Mouse (Mus musculus): ENCODE measurements around the gene Olfr433. TPM values are rescaled to one million over a fixed set of nuclear protein-coding genes. Genes with fewer than 3 reads are reported as not detected.
"Not testable (repeated sequence)": the region's sequence is repeated elsewhere in the genome, so short reads cannot be mapped to it uniquely, and the experiment has no call there.

Olfr433 gene
- polyA plus RNA-seq, 1 experiment from 2014 or later = 0.07 TPM

DNA sequence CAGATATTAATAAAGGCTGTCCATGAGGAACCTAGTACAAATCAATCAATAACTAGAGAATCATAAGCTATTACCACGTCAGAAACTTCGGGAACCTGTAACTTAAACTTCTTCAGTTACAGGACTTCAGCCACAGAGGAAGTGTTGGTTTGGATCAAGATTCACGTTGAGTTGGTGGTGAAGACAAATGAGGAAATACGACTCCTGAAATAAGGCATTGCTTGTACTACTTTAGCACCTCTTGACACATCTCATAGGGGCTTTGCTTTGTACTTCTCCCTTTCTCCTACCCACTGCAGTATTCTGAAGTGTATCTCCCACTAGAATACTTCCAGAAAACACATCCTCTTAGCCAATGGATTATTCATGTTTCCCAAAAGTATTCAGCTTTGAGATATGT lies 8.9 kb downstream of the Olfr433 start:
- DNase-seq; H3K4me3 ChIP-seq (replicated peaks); H3K9ac ChIP-seq; H3K36me3 ChIP-seq; ATAC-seq (ENCODE audit: low read depth); H3K9me3 ChIP-seq (replicated peaks); H3K4me1 ChIP-seq (replicated peaks); H3K4me2 ChIP-seq; H3K27me3 ChIP-seq; H3K27ac ChIP-seq: not testable (repeated sequence)
- WGBS (ENCODE audit: insufficient replicate concordance) = 16% methylated on average over 4 of the region's 4 CpGs

DNA sequence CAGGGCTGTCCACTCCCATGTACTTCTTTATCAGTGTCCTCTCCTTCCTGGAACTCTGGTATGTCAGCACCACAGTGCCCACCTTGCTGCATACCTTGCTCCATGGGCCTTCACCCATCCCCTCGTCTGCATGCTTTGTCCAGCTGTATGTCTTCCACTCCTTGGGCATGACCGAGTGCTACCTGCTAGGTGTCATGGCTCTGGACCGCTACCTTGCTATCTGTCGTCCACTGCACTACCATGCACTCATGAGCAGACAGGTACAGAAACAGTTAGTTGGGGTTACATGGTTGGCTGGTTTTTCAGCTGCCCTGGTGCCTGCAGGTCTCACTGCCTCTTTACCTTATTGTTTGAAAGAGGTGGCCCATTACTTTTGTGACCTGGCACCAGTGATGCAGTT lies 10.0 kb downstream of the Olfr433 start:
- 68% methylated on average over 4 of the region's 4 CpGs for WGBS (ENCODE audit: insufficient replicate concordance)

DNA sequence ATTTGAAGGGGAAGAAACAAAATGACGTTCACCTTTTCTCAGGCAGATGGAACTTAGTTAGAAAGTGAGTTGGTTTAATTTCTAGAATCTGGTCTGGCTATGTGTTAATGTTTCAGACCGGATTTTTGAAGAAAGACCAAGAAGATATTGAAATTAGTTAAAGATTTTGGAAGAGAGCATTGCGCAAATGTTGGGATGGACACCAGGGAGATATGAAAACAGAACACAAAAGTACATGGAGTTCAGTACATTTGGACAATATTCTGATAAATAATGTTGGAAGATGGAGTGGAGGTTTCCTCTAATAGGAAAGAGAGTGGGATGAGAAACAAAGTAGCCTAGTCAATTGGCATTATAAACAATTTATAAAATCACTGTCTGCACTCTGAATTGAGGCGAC lies 11.0 kb downstream of the Olfr433 start:
- H3K4me3 ChIP-seq (replicated peaks) = no peak overlapping the region
- no peaks in the 10 kb centered on the region for H3K27me3 ChIP-seq
- H3K36me3 ChIP-seq = no peaks in the 10 kb centered on the region
- no peak overlapping the region for H3K27ac ChIP-seq
- H3K4me1 ChIP-seq (replicated peaks) = no peaks in the 10 kb centered on the region
- WGBS (ENCODE audit: insufficient replicate concordance) = 62% methylated on average over 4 of the region's 4 CpGs
- ATAC-seq (ENCODE audit: low read depth) = no peak
- H3K4me2 ChIP-seq = no peak overlapping the region
- DNase-seq = no peak
- H3K9me3 ChIP-seq (replicated peaks) = no peaks in the 10 kb centered on the region
- no peak overlapping the region for H3K9ac ChIP-seq

More for the DNA sequence above, 10.0 kb downstream of the Olfr433 start:
- Histone ChIP-seq H3K27me3 (no peaks in the 10 kb centered on the region), H3K4me3 (replicated peaks) (no peak overlapping the region), H3K4me2 (no peak overlapping the region), H3K9ac (no peak overlapping the region), H3K9me3 (replicated peaks) (no peaks in the 10 kb centered on the region), H3K4me1 (replicated peaks) (no peaks in the 10 kb centered on the region), H3K27ac (no peak overlapping the region), H3K36me3 (no peaks in the 10 kb centered on the region)
- DNase-seq (no peak), ATAC-seq (ENCODE audit: low read depth) (no peak)

DNA sequence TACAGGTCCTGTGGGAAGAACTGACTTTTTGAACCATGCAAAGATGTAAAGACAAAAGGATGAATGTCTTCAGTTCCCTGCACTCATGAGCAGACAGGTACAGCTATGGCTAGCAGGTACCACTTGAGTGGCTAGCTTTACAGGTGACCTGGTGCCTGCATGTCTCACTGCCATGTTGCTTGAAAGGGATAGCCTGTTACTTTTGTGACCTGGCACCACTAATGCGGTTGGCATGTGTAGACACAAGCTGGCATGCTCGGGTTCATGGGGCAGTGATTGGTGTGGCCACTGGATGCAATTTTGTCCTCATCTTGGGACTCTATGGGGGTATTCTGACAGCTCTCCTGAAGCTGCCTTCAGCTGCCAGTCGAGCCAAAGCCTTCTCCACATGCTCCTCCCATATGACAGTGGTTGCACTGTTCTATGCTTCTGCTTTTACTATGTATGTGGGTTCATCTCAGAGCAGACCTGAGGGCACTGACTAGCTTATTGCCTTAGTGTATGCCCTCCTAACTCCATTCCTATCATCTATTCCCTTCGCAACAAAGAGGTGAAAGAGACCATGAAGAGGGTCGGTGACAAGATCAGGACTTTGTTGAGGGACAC lies 11.5 kb downstream of the Olfr433 start:
- no peaks in the 10 kb centered on the region for H3K27me3 ChIP-seq
- no peak overlapping the region for H3K9ac ChIP-seq
- no peaks in the 10 kb centered on the region for H3K4me1 ChIP-seq (replicated peaks)
- no peaks in the 10 kb centered on the region for H3K9me3 ChIP-seq (replicated peaks)
- DNase-seq (no peak), ATAC-seq (ENCODE audit: low read depth) (no peak)
- H3K4me3 ChIP-seq (replicated peaks) = no peak overlapping the region
- H3K36me3 ChIP-seq = no peaks in the 10 kb centered on the region
- WGBS (ENCODE audit: insufficient replicate concordance) = 52% methylated on average over 5 of the region's 5 CpGs
- no peak overlapping the region for H3K4me2 ChIP-seq
- no peak overlapping the region for H3K27ac ChIP-seq

DNA sequence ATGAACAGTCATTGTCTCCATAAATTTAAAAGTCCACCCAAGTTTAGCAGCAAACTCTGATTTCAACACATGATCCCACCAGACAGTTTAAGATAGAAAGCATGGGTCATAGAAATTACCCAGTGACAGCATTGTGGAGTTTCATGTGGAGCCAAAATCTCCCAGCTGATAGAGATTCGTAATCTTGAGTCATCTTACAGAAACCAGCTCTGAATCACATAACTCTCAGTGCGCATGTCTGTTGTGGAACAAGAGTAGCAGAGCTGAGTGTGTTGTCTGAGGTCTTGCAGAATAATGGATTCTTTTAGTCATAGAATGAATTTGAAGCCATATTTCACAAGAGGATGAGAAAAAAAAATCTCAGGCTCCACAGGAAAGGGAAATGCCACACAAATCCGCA lies 12.5 kb downstream of the Olfr433 start:
- no peak for DNase-seq
- no peaks in the 10 kb centered on the region for H3K4me1 ChIP-seq (replicated peaks)
- no peaks in the 10 kb centered on the region for H3K27me3 ChIP-seq
- no peak overlapping the region for H3K27ac ChIP-seq
- H3K4me3 ChIP-seq (replicated peaks) = no peak overlapping the region
- H3K36me3 ChIP-seq = no peaks in the 10 kb centered on the region
- H3K9me3 ChIP-seq (replicated peaks) = no peaks in the 10 kb centered on the region
- no peak overlapping the region for H3K4me2 ChIP-seq
- no peak for ATAC-seq (ENCODE audit: low read depth)
- WGBS (ENCODE audit: insufficient replicate concordance) = 60% methylated on average over 3 of the region's 3 CpGs
- no peak overlapping the region for H3K9ac ChIP-seq

DNA sequence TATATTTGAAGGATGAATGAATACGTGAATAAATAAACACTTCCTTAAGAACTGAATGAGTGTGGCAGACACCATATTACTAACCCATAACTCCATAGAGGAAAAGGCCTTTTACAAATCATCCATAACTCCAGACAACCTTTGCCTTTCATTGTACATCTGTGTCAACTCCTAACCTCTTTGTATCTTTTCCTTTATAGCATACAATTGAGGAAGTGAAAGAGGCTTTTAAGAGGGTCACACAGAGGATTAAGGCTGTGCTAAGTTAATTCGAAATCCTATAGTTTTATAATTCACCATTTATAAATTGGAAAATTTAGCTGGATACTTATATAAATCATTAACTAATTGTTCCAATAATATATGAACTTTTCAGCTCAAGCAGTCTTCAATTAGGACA lies 14.7 kb downstream of the Olfr433 start:
- Histone ChIP-seq H3K27ac (no peak overlapping the region), H3K4me3 (replicated peaks) (no peak overlapping the region), H3K4me2 (no peak overlapping the region), H3K36me3 (no peaks in the 10 kb centered on the region), H3K4me1 (replicated peaks) (no peaks in the 10 kb centered on the region), H3K27me3 (no peaks in the 10 kb centered on the region), H3K9me3 (replicated peaks) (no peaks in the 10 kb centered on the region), H3K9ac (no peak overlapping the region)
- DNase-seq = no peak
- ATAC-seq (ENCODE audit: low read depth) = no peak
- 50% methylated on average over 2 of the region's 2 CpGs for WGBS (ENCODE audit: insufficient replicate concordance)

DNA sequence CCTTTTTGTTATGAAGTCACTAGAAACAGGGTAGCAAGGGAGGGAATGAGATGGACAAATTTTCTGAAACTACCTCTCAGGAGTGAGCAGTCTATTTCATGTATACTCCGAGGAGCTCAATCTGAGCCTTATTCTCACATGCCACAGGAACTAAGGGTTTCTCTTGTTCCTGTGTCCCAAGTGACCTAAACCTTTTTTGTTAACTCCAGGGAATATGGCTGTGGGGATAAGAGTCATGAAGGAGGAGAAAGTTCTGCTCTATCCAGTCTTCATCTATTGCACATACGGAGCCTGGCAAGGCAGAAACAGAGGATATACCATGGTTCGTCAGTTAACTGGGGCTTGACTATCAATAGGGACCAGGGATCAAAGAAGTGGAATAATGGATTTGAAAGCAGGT lies 25.8 kb downstream of the Olfr433 start, which contains the start of gene Olfr430:
Gene Olfr430 (plus strand): TSS at position 301 of the 400 bp plus-strand sequence.
- Histone ChIP-seq H3K36me3 (no peaks in the 10 kb centered on the region), H3K27me3 (no peaks in the 10 kb centered on the region), H3K4me1 (replicated peaks) (no peaks in the 10 kb centered on the region), H3K4me2 (no peak within 1 kb of the TSS), H3K27ac (no peak within 1 kb of the TSS), H3K4me3 (replicated peaks) (no peak within 1 kb of the TSS), H3K9me3 (replicated peaks) (no peaks in the 10 kb centered on the region), H3K9ac (no peak within 1 kb of the TSS)
- DNase-seq (no peak), ATAC-seq (ENCODE audit: low read depth) (no peak)
- 69% methylated on average over 3 of the region's 3 CpGs for WGBS (ENCODE audit: insufficient replicate concordance)

DNA sequence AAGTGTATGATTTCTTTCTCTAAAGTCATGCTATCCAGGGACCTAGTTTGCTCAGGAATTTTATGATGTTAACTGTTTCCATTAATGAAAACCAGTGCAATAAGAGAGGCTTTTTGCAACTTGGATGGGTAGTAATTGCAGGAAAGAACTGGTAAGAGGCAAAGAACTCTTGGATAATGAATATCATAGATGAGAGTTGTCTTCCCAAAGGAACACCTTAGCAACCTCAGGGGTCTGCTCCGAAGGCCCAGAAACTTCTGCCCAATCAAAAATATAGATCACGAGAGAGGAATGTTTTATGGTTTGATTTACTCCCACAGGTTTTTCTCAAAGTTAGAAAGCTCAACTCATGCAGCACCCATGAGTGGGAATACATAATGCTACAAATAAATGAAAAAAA lies 43.5 kb downstream of the Olfr433 start, which contains the start of gene Olfr429:
Gene Olfr429 (plus strand): TSS at position 301 of the 400 bp plus-strand sequence.
- Histone ChIP-seq H3K27me3 (no peaks in the 10 kb centered on the region), H3K9ac (no peak within 1 kb of the TSS), H3K27ac (no peak within 1 kb of the TSS), H3K4me1 (replicated peaks) (no peaks in the 10 kb centered on the region), H3K4me2 (no peak within 1 kb of the TSS), H3K9me3 (replicated peaks) (no peaks in the 10 kb centered on the region), H3K4me3 (replicated peaks) (no peak within 1 kb of the TSS), H3K36me3 (no peaks in the 10 kb centered on the region)
- DNase-seq (no peak), ATAC-seq (ENCODE audit: low read depth) (no peak)
- WGBS (ENCODE audit: insufficient replicate concordance) = 65% methylated on average over 2 of the region's 2 CpGs

Other genes starting within 250 kb of the Olfr433 start
- 1.5 and 1.8 TPM in 2 replicates for gene Ifi211, start 127.7 kb upstream of the Olfr433 start, polyA plus RNA-seq (2015; fragmentation: Nextera tagmentation; extraction: Ambion mirVana)
- 3.2 and 5.1 TPM in 2 replicates for gene Mndal, start 98.2 kb upstream of the Olfr433 start, polyA plus RNA-seq (2015; fragmentation: Nextera tagmentation; extraction: Ambion mirVana)
- gene Ifi203, start 98.0 kb upstream of the Olfr433 start, polyA plus RNA-seq (2015; fragmentation: Nextera tagmentation; extraction: Ambion mirVana) = 2.6 and 3.9 TPM in 2 replicates
- not detected in 2 replicates for gene Ifi202b, start 58.0 kb upstream of the Olfr433 start, polyA plus RNA-seq (2015; fragmentation: Nextera tagmentation; extraction: Ambion mirVana)
- 0.27 and 0.82 TPM in 2 replicates for gene Ifi205, start 8.9 kb upstream of the Olfr433 start, polyA plus RNA-seq (2015; fragmentation: Nextera tagmentation; extraction: Ambion mirVana)
- gene Olfr432, start 8.5 kb downstream of the Olfr433 start, polyA plus RNA-seq (2015; fragmentation: Nextera tagmentation; extraction: Ambion mirVana) = not detected in 2 replicates
- gene Olfr430, start 25.9 kb downstream of the Olfr433 start, polyA plus RNA-seq (2015; fragmentation: Nextera tagmentation; extraction: Ambion mirVana) = not detected in 2 replicates
- not detected in 2 replicates for gene Olfr429, start 43.6 kb downstream of the Olfr433 start, polyA plus RNA-seq (2015; fragmentation: Nextera tagmentation; extraction: Ambion mirVana)
- not detected in 2 replicates for gene Olfr427, start 56.2 kb downstream of the Olfr433 start, polyA plus RNA-seq (2015; fragmentation: Nextera tagmentation; extraction: Ambion mirVana)
- not detected in 2 replicates for gene Olfr231, start 80.5 kb downstream of the Olfr433 start, polyA plus RNA-seq (2015; fragmentation: Nextera tagmentation; extraction: Ambion mirVana)
- not detected in 2 replicates for gene Olfr424, start 90.8 kb downstream of the Olfr433 start, polyA plus RNA-seq (2015; fragmentation: Nextera tagmentation; extraction: Ambion mirVana)
- 0.58 and 0.64 TPM in 2 replicates for gene Olfr420, start 114.9 kb downstream of the Olfr433 start, polyA plus RNA-seq (2015; fragmentation: Nextera tagmentation; extraction: Ambion mirVana)
- gene Spta1, start 132.1 kb downstream of the Olfr433 start, polyA plus RNA-seq (2015; fragmentation: Nextera tagmentation; extraction: Ambion mirVana) = 25.7 and 33.7 TPM in 2 replicates
- 0.08 and 0.09 TPM in 2 replicates for gene Olfr419, start 211.4 kb downstream of the Olfr433 start, polyA plus RNA-seq (2015; fragmentation: Nextera tagmentation; extraction: Ambion mirVana)

Measured in liver, embryonic 13.5 days (tissue).